Mouse (Mus musculus): ENCODE measurements around the gene Ppm1d. TPM values are rescaled to one million over a fixed set of nuclear protein-coding genes. Genes with fewer than 3 reads are reported as not detected.

Ppm1d gene
- 10 to 100 TPM; 28.4 to 29.3 TPM for total RNA-seq (2023)

DNA sequence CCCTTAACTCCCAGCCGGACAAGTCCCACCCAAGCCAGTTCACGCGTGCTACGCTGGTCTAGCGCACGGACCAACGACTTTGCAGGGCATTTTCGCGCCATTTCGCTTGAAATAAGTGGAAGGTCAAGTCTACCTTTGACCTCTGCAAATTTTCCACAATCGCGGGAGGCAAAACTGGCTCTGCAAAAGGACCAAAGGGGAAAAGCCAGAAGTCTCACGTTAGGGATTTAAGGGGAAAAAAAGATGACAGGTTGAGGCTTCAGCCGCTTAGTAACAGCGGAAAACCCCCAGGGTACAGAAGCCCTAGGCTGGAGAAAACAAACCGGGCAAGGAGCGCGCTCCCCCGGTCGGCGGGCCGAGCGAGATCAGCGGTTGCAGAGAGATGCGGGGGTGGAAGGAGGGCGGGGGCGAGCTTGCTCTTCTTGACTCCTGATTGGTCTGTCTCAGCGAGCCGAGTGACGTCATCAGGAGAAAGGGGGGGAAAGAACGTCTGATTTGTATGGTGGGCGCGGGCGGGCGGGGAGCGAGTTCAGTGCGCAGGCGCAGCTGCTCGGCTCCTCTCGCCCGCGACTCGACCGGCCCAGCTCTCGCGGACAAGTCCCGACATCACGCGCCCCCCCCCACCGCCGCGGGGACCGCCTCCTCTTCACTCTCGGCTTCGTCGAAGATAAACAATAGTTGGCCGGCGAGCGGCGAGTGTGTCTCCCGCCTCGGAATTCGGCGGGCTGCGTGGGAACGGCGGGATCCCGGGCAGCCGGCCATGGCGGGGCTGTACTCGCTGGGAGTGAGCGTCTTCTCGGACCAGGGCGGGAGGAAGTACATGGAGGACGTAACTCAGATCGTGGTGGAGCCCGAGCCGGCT lies at the start of gene Ppm1d:
Ppm1d (plus strand) TSS at position 532 of the 862 bp plus-strand sequence.

GRCm38 (mm10) chr11:85352539-85353380 lies 41.7 kb downstream of the Ppm1d start, which contains the start of gene Bcas3:
Gene Bcas3 (plus strand): TSS chr11:85353167.

Other genes starting within 250 kb of the Ppm1d start
- 10 to 100 TPM; 54.2 to 68.3 TPM for gene Usp32, start 171.1 kb upstream of the Ppm1d start, total RNA-seq (2023)
- gene 1700125H20Rik, start 140.8 kb upstream of the Ppm1d start, total RNA-seq (2023) = not detected
- gene Appbp2, start 76.1 kb upstream of the Ppm1d start, total RNA-seq (2023) = 10 to 100 TPM; 22.0 to 22.9 TPM
- gene Bcas3, start 41.9 kb downstream of the Ppm1d start, total RNA-seq (2023) = 10 to 100 TPM; 45.3 to 50.8 TPM